Mouse (Mus musculus): ENCODE data around the gene Trim17.

DNA sequence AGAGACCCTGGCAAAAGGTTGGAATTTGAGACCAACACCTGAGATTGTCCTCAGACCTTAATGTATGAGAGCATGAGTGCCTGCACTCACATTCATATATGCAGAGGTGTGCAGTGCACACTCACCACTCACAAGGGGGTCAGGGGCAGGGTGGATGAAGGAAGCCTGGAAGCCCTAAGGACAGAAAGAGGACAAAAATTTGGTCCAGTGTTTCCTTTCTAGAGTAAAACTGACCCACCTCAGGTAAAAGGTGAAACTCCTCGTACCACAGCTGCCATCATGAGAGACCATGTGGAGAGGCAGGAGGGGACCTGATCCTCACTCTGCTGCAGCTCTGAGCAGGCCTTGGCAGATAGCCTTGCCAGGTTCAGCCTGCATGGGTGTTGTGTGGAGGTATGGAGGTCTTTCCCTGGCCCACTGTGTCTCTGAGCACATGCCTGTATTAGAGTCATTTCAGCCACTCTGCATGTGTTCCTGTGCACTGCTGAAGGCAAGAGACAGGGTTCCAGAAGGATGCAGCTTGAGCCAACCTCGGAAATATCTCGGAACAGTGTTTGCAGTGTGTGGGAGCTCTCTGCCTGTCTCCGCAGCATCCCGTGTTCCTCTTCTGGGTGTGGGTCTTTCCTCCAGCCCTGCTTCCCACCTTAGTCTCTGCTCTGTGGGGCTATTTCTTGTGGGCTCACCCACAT, 2.9 kb downstream of the Trim17 start:
- TF ChIP-seq CTCF (IDR thresholded peaks at IDR 0.05; ENCODE audit: insufficient read depth, low read depth, low read length), result no peak
- no peak for TF ChIP-seq POLR2A (IDR thresholded peaks at IDR 0.05; ENCODE audit: insufficient read depth, low read depth, low read length)
